Mouse (Mus musculus): ENCODE data around the gene Slc4a8. TPM values are rescaled to one million over a fixed set of nuclear protein-coding genes. Genes with fewer than 3 reads are reported as not detected.

Slc4a8 gene
- polyA plus RNA-seq (2016; fragmentation: Nextera tagmentation; extraction: Ambion mirVana) = 7.5 and 8.6 TPM in 2 replicates

GRCm38 (mm10) chr15:100761419-100762185 lies at the start of gene Slc4a8:
TSS of gene Slc4a8 (plus strand) at chr15:100761747.
- Histone ChIP-seq H3K27me3 (peaks cover 8% of the 10 kb centered on the region; the same call in 1 of the 2 replicates), H3K9me3 (no peaks in the 10 kb centered on the region), H3K4me3 (replicated peaks) (peak within 1 kb of the TSS; percentile 69), H3K36me3 (no peaks in the 10 kb centered on the region), H3K4me1 (replicated peaks) (peaks cover 25% of the 10 kb centered on the region), H3K27ac (peak within 1 kb of the TSS; percentile 73), H3K9ac (replicated peaks) (peak within 1 kb of the TSS; percentile 69), H3K4me2 (peak within 1 kb of the TSS; percentile 91)
- peak; percentile 95 for ATAC-seq (ENCODE audit: insufficient number of reproducible peaks, insufficient read depth, low FRiP score, low TSS enrichment, low read depth)
- under 1% methylated on average over 64 of the region's 64 CpGs for WGBS

GRCm38 (mm10) chr15:100714470-100714869 lies 47.1 kb upstream of the Slc4a8 start:
- Histone ChIP-seq H3K4me3 (replicated peaks) (no peak overlapping the region), H3K4me1 (replicated peaks) (no peaks in the 10 kb centered on the region), H3K36me3 (no peaks in the 10 kb centered on the region), H3K9me3 (no peaks in the 10 kb centered on the region), H3K27me3 (no peaks in the 10 kb centered on the region), H3K27ac (no peak overlapping the region), H3K9ac (replicated peaks) (no peak overlapping the region), H3K4me2 (no peak overlapping the region)
- no peak for ATAC-seq (ENCODE audit: insufficient number of reproducible peaks, insufficient read depth, low FRiP score, low TSS enrichment, low read depth)
- 85% methylated on average over 8 of the region's 8 CpGs for WGBS

- no peaks in the 10 kb centered on the region for H3K9me3 ChIP-seq
- 84% methylated on average over 9 of the region's 9 CpGs for WGBS
- H3K9ac ChIP-seq (replicated peaks) = no peak overlapping the region
- peaks cover 4% of the 10 kb centered on the region; the same call in 1 of the 2 replicates for H3K4me1 ChIP-seq (replicated peaks)
- no peak for ATAC-seq (ENCODE audit: insufficient number of reproducible peaks, insufficient read depth, low FRiP score, low TSS enrichment, low read depth)
- H3K36me3 ChIP-seq = no peaks in the 10 kb centered on the region
- no peak overlapping the region for H3K4me3 ChIP-seq (replicated peaks)
- no peak overlapping the region for H3K27ac ChIP-seq
- no peaks in the 10 kb centered on the region for H3K27me3 ChIP-seq
- no peak overlapping the region for H3K4me2 ChIP-seq
Measured at GRCm38 (mm10) chr15:100715399-100715993, 46.1 kb upstream of the Slc4a8 start.

GRCm38 (mm10) chr15:100717933-100718332 lies 43.6 kb upstream of the Slc4a8 start:
- Histone ChIP-seq H3K27ac (no peak overlapping the region), H3K36me3 (no peaks in the 10 kb centered on the region), H3K9ac (replicated peaks) (no peak overlapping the region), H3K4me1 (replicated peaks) (peaks cover 4% of the 10 kb centered on the region; the same call in 1 of the 2 replicates), H3K4me3 (replicated peaks) (no peak overlapping the region), H3K9me3 (no peaks in the 10 kb centered on the region), H3K27me3 (no peaks in the 10 kb centered on the region), H3K4me2 (no peak overlapping the region)
- 80% methylated on average over 6 of the region's 6 CpGs for WGBS
- ATAC-seq (ENCODE audit: insufficient number of reproducible peaks, insufficient read depth, low FRiP score, low TSS enrichment, low read depth) = no peak

- Histone ChIP-seq H3K27ac (no peak overlapping the region), H3K9me3 (no peaks in the 10 kb centered on the region), H3K4me3 (replicated peaks) (no peak overlapping the region), H3K36me3 (no peaks in the 10 kb centered on the region), H3K27me3 (no peaks in the 10 kb centered on the region), H3K4me1 (replicated peaks) (peaks cover 4% of the 10 kb centered on the region; the same call in 1 of the 2 replicates), H3K9ac (replicated peaks) (no peak overlapping the region), H3K4me2 (no peak overlapping the region)
- ATAC-seq (ENCODE audit: insufficient number of reproducible peaks, insufficient read depth, low FRiP score, low TSS enrichment, low read depth) = no peak
- WGBS = 80% methylated on average over 11 of the region's 11 CpGs
Measured at GRCm38 (mm10) chr15:100718572-100718971, 43.0 kb upstream of the Slc4a8 start.

GRCm38 (mm10) chr15:100719217-100719616 lies 42.3 kb upstream of the Slc4a8 start:
- H3K4me1 ChIP-seq (replicated peaks) = peaks cover 4% of the 10 kb centered on the region; the same call in 1 of the 2 replicates
- no peak for ATAC-seq (ENCODE audit: insufficient number of reproducible peaks, insufficient read depth, low FRiP score, low TSS enrichment, low read depth)
- 93% methylated on average over 5 of the region's 5 CpGs for WGBS
- H3K9ac ChIP-seq (replicated peaks) = no peak overlapping the region
- no peak overlapping the region for H3K4me3 ChIP-seq (replicated peaks)
- H3K36me3 ChIP-seq = no peaks in the 10 kb centered on the region
- H3K27me3 ChIP-seq = no peaks in the 10 kb centered on the region
- H3K27ac ChIP-seq = no peak overlapping the region
- no peaks in the 10 kb centered on the region for H3K9me3 ChIP-seq
- H3K4me2 ChIP-seq = no peak overlapping the region

- no peaks in the 10 kb centered on the region for H3K27me3 ChIP-seq
- no peak overlapping the region for H3K9ac ChIP-seq (replicated peaks)
- H3K36me3 ChIP-seq = no peaks in the 10 kb centered on the region
- peaks cover 4% of the 10 kb centered on the region; the same call in 1 of the 2 replicates for H3K4me1 ChIP-seq (replicated peaks)
- ATAC-seq (ENCODE audit: insufficient number of reproducible peaks, insufficient read depth, low FRiP score, low TSS enrichment, low read depth) = no peak
- H3K4me3 ChIP-seq (replicated peaks) = no peak overlapping the region
- H3K27ac ChIP-seq = no peak overlapping the region
- H3K9me3 ChIP-seq = no peaks in the 10 kb centered on the region
- WGBS = 69% methylated on average over 10 of the region's 10 CpGs
- no peak overlapping the region for H3K4me2 ChIP-seq
Measured at GRCm38 (mm10) chr15:100720066-100720465, 41.5 kb upstream of the Slc4a8 start.

- Histone ChIP-seq H3K4me1 (replicated peaks) (peaks cover 4% of the 10 kb centered on the region; the same call in 1 of the 2 replicates), H3K4me2 (no peak overlapping the region), H3K36me3 (no peaks in the 10 kb centered on the region), H3K9me3 (no peaks in the 10 kb centered on the region), H3K27me3 (peaks cover 1% of the 10 kb centered on the region; the same call in 1 of the 2 replicates), H3K9ac (replicated peaks) (no peak overlapping the region), H3K27ac (no peak overlapping the region), H3K4me3 (replicated peaks) (no peak overlapping the region)
- no peak for ATAC-seq (ENCODE audit: insufficient number of reproducible peaks, insufficient read depth, low FRiP score, low TSS enrichment, low read depth)
- WGBS = 91% methylated on average over 5 of the region's 5 CpGs
Measured at GRCm38 (mm10) chr15:100721445-100721844, 40.1 kb upstream of the Slc4a8 start.

GRCm38 (mm10) chr15:100722026-100722425 lies 39.5 kb upstream of the Slc4a8 start:
- 72% methylated on average over 4 of the region's 4 CpGs for WGBS
- peaks cover 4% of the 10 kb centered on the region; the same call in 1 of the 2 replicates for H3K4me1 ChIP-seq (replicated peaks)
- peaks cover 7% of the 10 kb centered on the region for H3K27me3 ChIP-seq
- no peak for ATAC-seq (ENCODE audit: insufficient number of reproducible peaks, insufficient read depth, low FRiP score, low TSS enrichment, low read depth)
- no peak overlapping the region for H3K9ac ChIP-seq (replicated peaks)
- no peaks in the 10 kb centered on the region for H3K9me3 ChIP-seq
- H3K27ac ChIP-seq = no peak overlapping the region
- H3K36me3 ChIP-seq = no peaks in the 10 kb centered on the region
- H3K4me3 ChIP-seq (replicated peaks) = no peak overlapping the region
- H3K4me2 ChIP-seq = no peak overlapping the region

- ATAC-seq (ENCODE audit: insufficient number of reproducible peaks, insufficient read depth, low FRiP score, low TSS enrichment, low read depth) = no peak
- Histone ChIP-seq H3K27me3 (peaks cover 13% of the 10 kb centered on the region), H3K27ac (no peak overlapping the region), H3K9me3 (no peaks in the 10 kb centered on the region), H3K4me1 (replicated peaks) (peaks cover 4% of the 10 kb centered on the region; the same call in 1 of the 2 replicates), H3K4me2 (no peak overlapping the region), H3K36me3 (no peaks in the 10 kb centered on the region), H3K4me3 (replicated peaks) (no peak overlapping the region), H3K9ac (replicated peaks) (no peak overlapping the region)
- WGBS = 74% methylated on average over 6 of the region's 6 CpGs
Measured at GRCm38 (mm10) chr15:100722564-100722963, 39.0 kb upstream of the Slc4a8 start.

- no peak overlapping the region for H3K4me3 ChIP-seq (replicated peaks)
- 65% methylated on average over 14 of the region's 14 CpGs for WGBS
- no peaks in the 10 kb centered on the region for H3K9me3 ChIP-seq
- H3K36me3 ChIP-seq = no peaks in the 10 kb centered on the region
- H3K9ac ChIP-seq (replicated peaks) = no peak overlapping the region
- peaks cover 4% of the 10 kb centered on the region for H3K4me1 ChIP-seq (replicated peaks)
- H3K27me3 ChIP-seq = peaks cover 22% of the 10 kb centered on the region
- no peak overlapping the region for H3K27ac ChIP-seq
- ATAC-seq (ENCODE audit: insufficient number of reproducible peaks, insufficient read depth, low FRiP score, low TSS enrichment, low read depth) = no peak
- H3K4me2 ChIP-seq = no peak overlapping the region
Measured at GRCm38 (mm10) chr15:100723505-100723904, 38.0 kb upstream of the Slc4a8 start.
